Mouse (Mus musculus) 416B (cell line): ENCODE data around the gene Aldh9a1.
A peak's percentile ranks its signal among the peaks of the same experiment; 100 is the strongest.

Experiments used
- DNase-seq: peaks from one replicate; pipeline ENCODE4 v3.0.0; 2011; ENCODE audit warnings: low read depth

Aldh9a1 gene

DNA sequence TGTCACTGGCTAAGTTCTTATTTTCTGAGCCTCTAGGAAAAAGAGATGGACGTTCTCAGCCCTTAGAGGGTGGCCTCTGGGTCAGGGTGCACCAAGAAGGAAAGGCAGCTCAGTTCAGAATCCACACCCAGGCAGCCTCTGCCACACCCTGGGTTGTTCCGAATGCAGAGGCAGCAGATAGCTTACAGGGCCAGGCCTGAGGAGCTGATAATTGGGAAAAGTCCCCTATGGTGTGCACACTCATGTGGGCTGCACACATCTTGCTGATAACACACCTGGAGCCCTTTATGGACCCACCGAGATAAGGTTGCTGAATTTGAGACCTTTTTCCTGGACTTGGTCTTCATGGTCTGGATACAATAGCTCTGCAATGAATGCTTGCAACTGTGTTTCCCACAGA is 34.4 kb downstream of the Aldh9a1 start:
- DNase-seq: no peak

GRCm38 (mm10) chr1:167385211-167385610 is 35.4 kb downstream of the Aldh9a1 start:
- DNase-seq: no peak

- DNase-seq: no peak
Measured at GRCm38 (mm10) chr1:167385636-167386035, 35.8 kb downstream of the Aldh9a1 start.

DNA sequence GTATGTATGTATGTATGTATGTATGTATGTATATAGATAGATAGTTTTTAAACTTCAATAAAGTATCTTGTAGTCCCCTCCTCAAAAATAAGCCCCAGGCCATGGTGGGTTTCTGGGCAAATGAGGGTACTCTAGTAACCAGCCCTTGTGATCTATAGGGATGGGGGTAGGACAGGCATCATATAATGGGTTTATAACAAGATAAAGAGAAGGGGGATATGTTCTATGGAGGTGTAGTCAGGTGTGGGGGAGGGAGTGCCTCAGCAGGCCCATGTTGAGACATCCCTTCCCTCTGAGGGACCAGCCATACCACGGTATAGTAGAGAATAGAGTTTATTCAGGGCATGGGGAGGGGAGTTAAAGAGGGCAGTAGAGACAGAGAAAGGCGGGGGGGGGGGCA is 36.7 kb downstream of the Aldh9a1 start:
- no peak for DNase-seq

GRCm38 (mm10) chr1:167387310-167387709 is 37.5 kb downstream of the Aldh9a1 start:
- DNase-seq: peak; percentile 11

- DNase-seq: no peak
Measured at GRCm38 (mm10) chr1:167387796-167388195, 38.0 kb downstream of the Aldh9a1 start.

DNA sequence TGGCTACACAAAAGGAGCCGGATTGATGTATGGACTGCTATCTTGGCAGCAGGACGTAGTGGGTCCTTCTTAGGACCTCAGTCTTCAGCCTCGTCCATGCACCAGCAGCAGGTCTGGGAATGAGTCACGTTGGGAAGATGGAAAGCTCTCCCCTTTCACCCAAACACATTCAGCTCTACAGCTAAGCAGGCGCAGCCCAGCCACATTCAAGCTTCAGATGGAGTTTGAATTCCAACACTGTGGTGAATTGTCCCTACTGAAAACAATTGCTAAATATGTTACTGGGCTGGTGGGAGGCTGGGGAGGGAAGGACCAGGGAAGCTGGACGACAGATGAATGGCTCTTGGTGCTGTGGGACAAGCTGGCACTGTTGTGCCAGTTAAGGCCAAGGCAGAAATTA is 38.8 kb downstream of the Aldh9a1 start:
- no peak for DNase-seq

- DNase-seq: no peak
Measured at GRCm38 (mm10) chr1:167389584-167389983, 39.8 kb downstream of the Aldh9a1 start.

DNA sequence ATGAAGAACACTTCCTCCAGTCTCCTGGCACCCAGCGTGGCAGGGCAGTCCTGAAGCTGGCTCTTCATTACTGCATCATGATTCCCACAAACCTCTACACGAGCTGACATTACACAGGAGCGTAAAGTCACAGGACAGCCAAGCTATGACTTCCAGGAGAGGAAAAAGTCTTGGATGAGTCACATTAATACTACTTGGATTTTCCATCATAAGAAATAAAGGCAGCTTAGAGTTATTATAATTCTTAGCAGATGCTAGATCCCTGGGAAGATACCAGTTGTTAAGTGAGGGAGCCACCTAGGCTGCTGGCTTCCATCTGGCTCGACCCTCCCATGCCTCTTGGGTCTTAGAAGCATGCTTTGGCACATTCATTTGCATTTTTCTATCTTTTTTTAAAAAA is 40.6 kb downstream of the Aldh9a1 start:
- DNase-seq: no peak

- DNase-seq: no peak
Measured at GRCm38 (mm10) chr1:167391241-167391640, 41.5 kb downstream of the Aldh9a1 start.

DNA sequence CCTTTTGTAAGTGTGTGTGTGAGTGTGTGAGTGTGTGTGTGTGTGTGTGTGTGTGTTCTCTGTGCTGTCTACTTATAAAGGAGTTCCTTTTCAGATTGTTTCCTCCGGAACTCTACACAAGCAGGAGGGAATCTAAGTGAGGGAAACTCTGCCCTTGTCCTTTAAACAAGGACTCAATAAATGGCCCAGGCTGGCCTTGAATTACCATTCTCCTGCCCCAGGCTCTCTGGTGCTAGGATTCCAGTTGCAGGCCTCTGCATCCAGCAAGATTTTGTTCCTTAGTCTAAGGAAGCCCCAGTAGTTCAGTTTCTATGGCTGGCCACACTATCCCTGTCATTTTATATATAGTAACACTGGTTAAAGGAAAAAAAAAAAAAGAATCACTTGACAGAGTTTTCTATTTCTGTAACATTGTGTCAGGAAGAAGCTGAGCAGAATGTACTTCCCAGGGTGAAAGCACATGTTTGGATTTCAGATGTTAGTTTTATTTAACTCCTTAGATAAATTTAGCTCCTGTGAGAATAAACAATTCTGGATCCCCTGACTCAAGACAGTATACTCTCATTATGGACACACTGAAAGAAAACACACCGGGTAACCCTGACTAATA is 42.3 kb downstream of the Aldh9a1 start:
- no peak for DNase-seq

GRCm38 (mm10) chr1:167392687-167393086 is 42.9 kb downstream of the Aldh9a1 start:
- DNase-seq: peak; percentile 83

GRCm38 (mm10) chr1:167393281-167393680 is 43.5 kb downstream of the Aldh9a1 start:
- peak; percentile 68 for DNase-seq

DNA sequence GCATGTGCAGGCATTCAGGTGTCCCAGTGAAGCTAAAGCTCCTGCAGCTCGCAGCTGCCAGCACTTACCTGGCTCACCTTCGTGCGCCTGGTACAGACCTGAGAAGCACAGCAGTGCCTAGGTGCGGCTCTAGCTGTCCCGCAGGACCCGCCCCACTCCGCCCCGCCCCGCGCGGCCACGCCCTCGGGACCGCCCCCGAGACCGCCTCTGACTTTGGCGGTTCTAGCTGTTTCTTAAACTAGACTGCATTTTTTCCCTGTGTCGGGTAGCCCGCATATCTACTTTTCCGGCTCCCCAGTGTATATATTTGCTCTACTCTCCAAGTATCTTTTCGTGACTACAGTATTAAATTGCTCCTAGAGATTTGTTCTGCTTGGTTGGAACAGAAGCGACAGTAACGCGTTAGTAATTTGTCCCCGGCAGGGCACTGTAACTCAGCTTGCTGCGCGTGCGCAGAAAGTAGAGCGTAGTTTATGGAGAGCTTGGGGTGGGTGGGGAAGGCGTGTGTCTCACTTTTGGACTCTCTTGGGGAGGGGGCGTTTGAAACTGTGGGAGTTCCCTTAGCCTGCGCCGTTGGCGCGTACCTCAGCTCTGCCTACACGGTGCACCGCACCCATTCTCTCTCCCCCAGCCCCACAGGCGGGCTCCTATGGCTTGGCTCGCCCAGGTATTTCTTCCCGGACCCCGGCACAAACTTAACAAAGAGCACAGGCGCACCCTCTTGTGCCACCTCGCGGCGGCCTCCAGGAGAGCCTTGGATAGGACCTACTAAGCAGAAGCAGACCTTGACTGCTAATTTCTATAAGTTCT is 44.1 kb downstream of the Aldh9a1 start, which contains the start of gene Mgst3:
Gene Mgst3, minus strand, starts transcription at position 159 of the 810 bp plus-strand sequence.
- DNase-seq: peak; percentile 96

DNA sequence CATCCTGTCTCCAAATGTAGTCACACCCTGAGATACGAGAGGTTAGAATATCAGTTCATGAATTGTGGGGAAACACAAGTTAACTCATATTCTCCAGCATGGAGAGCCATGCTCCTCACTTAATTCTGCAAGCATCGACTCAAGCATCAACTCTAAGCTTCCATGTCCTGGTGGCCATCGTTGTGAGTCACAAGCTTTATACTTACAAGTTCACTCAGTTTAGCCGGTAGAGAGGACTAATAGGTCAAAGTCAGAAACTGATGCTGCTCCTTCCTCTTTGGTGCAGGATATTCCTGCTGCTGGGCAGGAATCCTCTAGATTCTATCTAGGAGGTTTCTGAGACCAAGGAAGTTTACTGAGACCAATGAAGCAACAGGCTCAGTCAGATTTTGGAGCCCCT is 55.4 kb downstream of the Aldh9a1 start:
- DNase-seq: no peak

GRCm38 (mm10) chr1:167409601-167410000 is 59.8 kb downstream of the Aldh9a1 start:
- DNase-seq: no peak

DNA sequence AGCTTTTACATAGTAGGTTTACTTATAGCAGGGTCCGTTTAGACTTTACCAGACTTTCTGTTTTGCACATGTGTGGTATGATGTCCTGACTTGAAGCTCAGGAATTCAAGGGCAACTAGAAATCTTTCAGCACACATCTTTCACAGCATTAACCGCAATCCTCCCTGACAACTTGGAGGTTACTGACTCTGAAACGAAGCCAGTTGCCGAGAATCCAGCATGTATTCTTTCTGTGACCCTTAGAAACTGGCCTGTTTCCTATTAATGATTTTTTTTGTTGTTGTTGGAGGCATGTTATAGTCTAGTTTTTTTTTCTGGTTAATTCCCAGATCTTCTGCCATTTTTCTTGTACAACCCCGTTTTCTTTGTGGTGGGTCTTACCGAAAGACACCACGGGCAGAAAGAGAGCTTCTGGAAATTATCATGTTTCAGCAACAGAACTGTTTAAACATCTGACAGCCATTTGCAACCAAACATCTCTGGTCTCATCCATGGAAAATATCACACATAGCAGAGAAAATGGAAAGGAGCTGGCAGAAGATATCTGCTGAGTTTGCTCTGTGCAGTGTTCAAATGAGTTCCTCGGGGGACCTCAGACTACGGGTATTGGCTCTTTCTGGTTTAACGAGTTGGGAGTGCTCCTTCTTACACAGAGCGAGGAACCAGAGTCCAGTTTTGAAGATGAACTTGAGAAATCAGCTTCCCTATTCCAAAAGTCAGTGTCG is 62.4 kb downstream of the Aldh9a1 start:
- DNase-seq: no peak

- peak; percentile 78 for DNase-seq
Measured at GRCm38 (mm10) chr1:167414846-167415245, 65.1 kb downstream of the Aldh9a1 start.
